Mouse (Mus musculus) kidney, embryonic 16.5 days (tissue): Measurements from ENCODE around the gene Prss57. TPM values are rescaled to one million over a fixed set of nuclear protein-coding genes. Genes with fewer than 3 reads are reported as not detected.
A peak's percentile ranks its signal among the peaks of the same experiment; 100 is the strongest.

Experiments used
- ATAC-seq: fragments of 200-750 bp; cut with Nextera tagmentation; 2 replicates; pipeline ENCODE4 v1.8.0; 2017; ENCODE audit warnings: moderate TSS enrichment; ENCODE audit not compliant: low FRiP score, low TSS enrichment
- H3K27ac ChIP-seq: fragments of 300-500 bp; sonication (generic); 2 replicates; pipeline ENCODE4 v1.5.1; 2014; ENCODE audit warnings: low read length
- H3K27me3 ChIP-seq: fragments of 300-500 bp; sonication (generic); 2 replicates; pipeline ENCODE4 v1.6.1; 2014; ENCODE audit warnings: low read length, control low read depth, mixed read lengths; ENCODE audit not compliant: insufficient read depth
- H3K36me3 ChIP-seq: fragments of 300-500 bp; sonication (generic); 2 replicates; pipeline ENCODE4 v1.6.1; 2014; ENCODE audit warnings: low read length, control low read depth, mixed read lengths; ENCODE audit not compliant: insufficient read depth
- H3K4me1 ChIP-seq: fragments of 300-500 bp; sonication (generic); 2 replicates; pipeline ENCODE4 v1.6.1; 2014; ENCODE audit warnings: low read length, control low read depth, mixed read lengths; ENCODE audit not compliant: insufficient read depth
- H3K4me2 ChIP-seq: fragments of 300-500 bp; sonication (generic); replicated peaks from 2 replicates; pipeline ENCODE4 v1.6.1; 2014; ENCODE audit warnings: low read depth, low read length
- H3K4me3 ChIP-seq: fragments of 300-500 bp; sonication (generic); 2 replicates; pipeline ENCODE4 v1.5.1; 2014; ENCODE audit warnings: mild to moderate bottlenecking, low read length
- H3K9ac ChIP-seq: fragments of 300-500 bp; sonication (generic); replicated peaks from 2 replicates; pipeline ENCODE4 v1.6.1; 2014; ENCODE audit warnings: low read length
- H3K9me3 ChIP-seq: fragments of 300-500 bp; sonication (generic); 2 replicates; pipeline ENCODE4 v1.6.1; 2016; ENCODE audit warnings: low read length, control low read depth
- WGBS: fragments of 180-500 bp; shearing (Covaris S2); extraction: QIAGEN DNeasy Blood & Tissue Kit; methylation state at CpG from one replicate; pipeline ENCODE4 v1.1.7; 2014; 5-methylcytosine and 5-hydroxymethylcytosine counted together
- polyA plus RNA-seq: library from polyadenylated mRNA; unstranded; fragments of >200 nt; fragmentation: Nextera tagmentation; extraction: Ambion mirVana; gene quantifications from 2 replicates; pipeline ENCODE4 v1.2.1, GENCODE M21; 2015

The Prss57 gene
- not detected in 2 replicates for polyA plus RNA-seq

DNA sequence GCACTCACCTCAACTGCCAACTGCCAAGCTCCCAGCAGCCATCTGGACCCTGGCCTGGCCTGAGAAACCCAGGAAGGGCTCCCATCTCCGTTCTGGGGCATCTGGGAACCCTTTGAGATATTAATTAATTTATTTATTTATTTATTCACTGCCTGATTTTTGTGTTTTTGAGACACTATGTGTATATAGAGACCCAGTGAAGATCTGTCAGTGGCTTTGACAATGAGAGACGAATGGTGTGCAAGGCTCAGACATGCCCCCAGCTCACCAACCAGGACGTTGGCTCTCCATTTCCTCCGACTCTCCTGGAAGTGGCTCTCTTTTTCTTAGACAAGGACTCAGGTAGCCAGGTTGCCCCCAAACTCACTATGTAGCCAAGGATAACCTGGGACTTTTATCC, at the start of gene Prss57:
Gene Prss57 (minus strand): TSS at position 101 of the 400 bp plus-strand sequence.
- 88% methylated on average over 4 of the region's 4 CpGs for WGBS
- H3K27me3 ChIP-seq: no peaks in the 10 kb centered on the region
- H3K36me3 ChIP-seq: no peaks in the 10 kb centered on the region
- no peak within 1 kb of the TSS for H3K4me2 ChIP-seq
- no peak for ATAC-seq
- H3K9ac ChIP-seq: no peak within 1 kb of the TSS
- no peak within 1 kb of the TSS for H3K4me3 ChIP-seq
- no peaks in the 10 kb centered on the region for H3K9me3 ChIP-seq
- peaks cover 18% of the 10 kb centered on the region for H3K4me1 ChIP-seq
- H3K27ac ChIP-seq: no peak within 1 kb of the TSS

DNA sequence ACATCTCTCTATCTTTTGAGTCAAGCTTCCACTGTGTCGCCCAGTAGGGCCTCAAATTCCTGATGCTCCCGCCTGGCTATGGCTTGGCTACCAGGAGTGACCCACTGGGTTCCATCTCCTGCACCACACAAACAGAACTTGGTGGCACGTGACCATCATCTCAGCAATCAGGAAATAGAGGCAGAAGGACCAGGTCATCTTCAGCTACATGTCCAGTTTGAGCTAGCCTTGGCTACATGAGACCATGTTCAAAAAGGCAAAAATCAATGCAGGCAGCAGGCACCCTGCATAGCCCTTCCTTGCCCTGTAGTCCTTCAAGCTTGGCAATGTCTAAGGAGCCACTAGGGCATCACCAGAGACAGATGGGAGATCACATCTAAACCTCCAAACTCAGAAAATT, 49.3 kb upstream of the Prss57 start:
- Histone ChIP-seq H3K9me3 (peaks cover 3% of the 10 kb centered on the region; the same call in 1 of the 2 replicates), H3K4me2 (peak overlapping the region; percentile 69), H3K4me1 (peaks cover 40% of the 10 kb centered on the region), H3K27ac (peak overlapping the region; percentile 93), H3K27me3 (no peaks in the 10 kb centered on the region), H3K36me3 (no peaks in the 10 kb centered on the region), H3K9ac (peak overlapping the region; percentile 65; the same call in 1 of the 2 replicates), H3K4me3 (peak overlapping the region; percentile 45; the same call in 1 of the 2 replicates)
- ATAC-seq: no peak
- WGBS: 94% methylated on average over 3 of the region's 3 CpGs

DNA sequence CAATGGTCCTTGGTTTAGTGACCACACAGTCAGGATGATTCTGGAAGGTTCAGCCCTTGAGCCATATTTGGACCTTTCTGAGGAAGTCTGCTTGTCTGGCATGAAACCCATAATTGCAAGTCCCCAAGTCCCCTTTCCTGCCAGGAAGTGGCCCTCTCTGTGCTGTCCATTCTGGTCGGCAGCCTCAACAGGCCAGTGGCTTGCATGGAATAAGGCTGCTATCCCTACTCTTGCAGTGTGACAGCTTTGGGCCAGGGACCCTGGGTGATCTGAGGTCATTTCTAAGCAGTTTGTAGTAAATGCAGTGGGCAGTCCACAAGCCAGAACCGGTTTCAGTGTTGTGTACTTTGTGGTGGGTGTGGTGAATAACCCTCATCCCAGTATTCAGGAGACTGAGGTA, 47.4 kb upstream of the Prss57 start:
- Histone ChIP-seq H3K36me3 (no peaks in the 10 kb centered on the region), H3K27me3 (no peaks in the 10 kb centered on the region), H3K4me1 (peaks cover 30% of the 10 kb centered on the region), H3K4me3 (no peak overlapping the region), H3K27ac (no peak overlapping the region), H3K4me2 (no peak overlapping the region), H3K9ac (no peak overlapping the region), H3K9me3 (peaks cover 3% of the 10 kb centered on the region; the same call in 1 of the 2 replicates)
- WGBS: 61% methylated on average over 2 of the region's 2 CpGs
- ATAC-seq: no peak

DNA sequence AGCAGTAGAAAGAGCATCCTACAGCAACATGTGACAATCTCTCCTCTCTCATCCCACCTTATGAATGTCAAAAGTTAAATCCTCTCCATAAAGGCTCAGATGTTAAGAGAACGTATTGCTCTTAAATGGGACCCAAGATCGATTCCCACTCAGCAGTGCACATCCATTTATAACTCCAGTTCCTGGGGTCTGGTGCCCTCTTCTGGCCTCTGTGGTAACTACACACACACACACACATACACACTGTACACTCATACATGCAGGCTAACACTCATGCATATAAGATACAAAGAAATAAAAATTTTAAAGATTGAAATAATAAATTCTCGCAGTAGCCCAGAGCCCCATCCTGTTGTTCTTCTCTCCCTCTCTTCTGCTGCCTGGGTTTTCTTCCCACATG, 46.2 kb upstream of the Prss57 start:
- ATAC-seq: no peak

DNA sequence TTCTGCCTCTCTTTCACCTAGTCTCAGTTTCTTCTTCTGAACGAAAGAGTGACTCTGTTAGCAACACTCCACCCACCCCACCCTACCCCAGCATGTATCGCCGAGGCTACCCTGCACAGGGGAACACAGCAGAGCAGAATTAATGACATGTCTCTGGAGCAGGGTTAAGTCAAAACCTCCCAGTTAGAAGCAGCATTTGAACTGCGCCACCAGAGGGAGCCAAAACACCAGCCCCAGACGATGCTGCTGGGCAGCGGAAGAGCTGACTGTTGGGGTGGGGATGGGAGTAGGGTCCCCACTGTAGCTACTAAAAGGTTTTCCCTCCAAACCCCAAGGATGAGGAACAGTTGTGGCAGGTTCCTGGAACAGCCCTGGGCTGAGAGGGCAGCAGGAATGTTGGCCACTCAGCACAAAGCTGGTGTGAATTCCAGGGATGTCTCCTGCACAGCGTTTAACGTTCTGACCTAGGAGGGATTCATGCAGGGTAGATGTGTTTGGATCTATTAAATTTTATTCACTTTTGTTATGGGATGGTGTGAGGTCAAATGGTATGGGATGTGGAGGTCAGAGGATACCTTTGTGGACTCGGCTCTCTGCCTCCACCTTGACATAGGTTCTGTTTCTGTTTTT, 44.1 kb upstream of the Prss57 start:
- ATAC-seq: peak; percentile 64
- H3K4me1 ChIP-seq: 0 out of 2 replicates have a peak, but pooled peaks cover 5% of the 10 kb centered on the region
- 18% methylated on average over 9 of the region's 9 CpGs for WGBS

More for the DNA sequence above, 46.2 kb upstream of the Prss57 start:
- Histone ChIP-seq H3K9ac (no peak overlapping the region), H3K27ac (no peak overlapping the region), H3K9me3 (peaks cover 3% of the 10 kb centered on the region; the same call in 1 of the 2 replicates), H3K4me3 (no peak overlapping the region), H3K36me3 (no peaks in the 10 kb centered on the region), H3K4me2 (no peak overlapping the region), H3K27me3 (no peaks in the 10 kb centered on the region), H3K4me1 (peaks cover 18% of the 10 kb centered on the region)
- WGBS: 96% methylated on average over 3 of the region's 3 CpGs

DNA sequence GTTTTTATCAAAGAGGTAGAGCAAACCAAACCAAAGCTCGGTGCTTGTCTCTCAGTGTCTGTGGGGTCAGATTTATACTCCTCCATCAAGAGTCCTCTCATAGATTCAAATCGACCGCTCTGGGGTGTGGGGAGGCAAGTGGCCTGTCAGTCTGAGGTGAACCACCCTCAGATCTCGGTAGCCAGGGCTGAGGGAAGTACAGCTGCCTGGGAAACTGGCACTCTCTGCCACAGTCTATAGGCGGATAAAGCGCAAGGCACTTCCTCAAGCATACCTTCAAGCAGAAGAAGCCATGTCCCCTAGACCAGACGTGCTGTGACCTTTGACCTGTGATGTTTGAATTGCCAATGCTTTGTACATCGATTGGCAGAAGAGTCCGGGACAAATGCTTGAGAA, 42.0 kb upstream of the Prss57 start:
- Histone ChIP-seq H3K9me3 (peaks cover 3% of the 10 kb centered on the region; the same call in 1 of the 2 replicates), H3K4me2 (no peak overlapping the region), H3K27ac (no peak overlapping the region), H3K27me3 (no peaks in the 10 kb centered on the region), H3K4me1 (0 out of 2 replicates have a peak, but pooled peaks cover 5% of the 10 kb centered on the region), H3K36me3 (no peaks in the 10 kb centered on the region), H3K9ac (no peak overlapping the region), H3K4me3 (no peak overlapping the region)
- WGBS: 76% methylated on average over 9 of the region's 9 CpGs
- ATAC-seq: no peak

More for the DNA sequence above, 44.1 kb upstream of the Prss57 start:
- H3K9me3 ChIP-seq: peaks cover 3% of the 10 kb centered on the region; the same call in 1 of the 2 replicates
- H3K4me3 ChIP-seq: no peak overlapping the region
- no peaks in the 10 kb centered on the region for H3K27me3 ChIP-seq
- H3K4me2 ChIP-seq: no peak overlapping the region
- H3K27ac ChIP-seq: no peak overlapping the region
- H3K9ac ChIP-seq: no peak overlapping the region; the same call in 1 of the 2 replicates
- no peaks in the 10 kb centered on the region for H3K36me3 ChIP-seq

DNA sequence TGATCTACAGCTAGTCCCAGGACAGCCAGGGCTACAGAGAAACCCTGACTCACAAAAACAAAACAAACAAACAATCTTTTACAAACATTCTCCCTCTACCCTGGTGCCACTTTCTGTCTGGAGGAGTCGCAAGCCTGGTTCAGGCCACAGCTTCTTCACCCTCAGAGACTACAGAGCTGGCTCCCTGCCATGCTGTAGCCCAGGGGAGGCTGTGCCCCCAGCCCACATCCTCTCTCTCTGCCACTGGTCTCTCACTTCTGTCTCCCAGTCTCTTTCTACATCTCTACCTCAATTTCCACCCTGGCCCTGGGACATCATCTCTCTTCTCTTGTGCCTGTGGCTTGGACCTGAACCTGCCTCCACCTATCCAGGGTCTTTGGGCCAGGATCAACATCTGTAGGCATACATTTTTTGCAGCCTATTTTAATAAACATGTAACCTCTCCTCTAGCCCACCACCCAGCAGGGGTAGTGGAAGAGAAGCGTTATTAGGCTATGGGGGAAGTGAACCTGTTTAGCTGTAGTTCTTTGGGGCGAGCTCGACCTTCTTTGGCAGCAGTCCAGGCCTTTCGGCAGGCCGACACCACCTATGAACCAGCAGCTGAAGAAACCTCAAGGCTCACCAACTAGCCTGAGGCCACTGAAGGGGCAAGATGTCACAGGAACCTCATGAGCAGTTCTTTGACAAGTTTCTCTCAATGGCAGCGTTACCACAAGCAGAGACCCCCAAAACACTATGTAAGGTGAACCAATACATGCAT, 41.4 kb upstream of the Prss57 start:
- 61% methylated on average over 7 of the region's 7 CpGs for WGBS
- no peaks in the 10 kb centered on the region for H3K27me3 ChIP-seq
- H3K9ac ChIP-seq: no peak overlapping the region
- 0 out of 2 replicates have a peak, but pooled peaks cover 5% of the 10 kb centered on the region for H3K4me1 ChIP-seq
- H3K27ac ChIP-seq: no peak overlapping the region
- no peak overlapping the region for H3K4me2 ChIP-seq
- H3K9me3 ChIP-seq: peaks cover 3% of the 10 kb centered on the region; the same call in 1 of the 2 replicates
- no peak overlapping the region for H3K4me3 ChIP-seq
- no peak for ATAC-seq
- H3K36me3 ChIP-seq: no peaks in the 10 kb centered on the region

DNA sequence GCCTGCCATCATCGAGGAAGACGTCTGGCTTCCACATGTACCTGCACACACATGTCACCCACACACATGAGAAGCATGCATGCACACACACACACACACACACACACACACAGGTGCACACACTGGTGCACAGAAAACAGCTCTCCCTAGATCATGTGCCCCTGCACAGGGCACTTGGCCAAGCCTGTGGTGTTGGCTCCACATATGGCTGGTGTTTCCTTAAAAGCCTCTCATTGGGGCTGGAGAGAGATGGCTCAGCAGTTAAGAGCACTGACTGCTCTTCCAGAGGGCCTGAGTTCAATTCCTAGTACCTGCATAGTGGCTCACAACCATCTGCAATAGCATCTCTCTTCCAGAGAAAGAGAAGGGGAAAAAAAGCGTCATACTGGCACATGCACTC, 40.8 kb upstream of the Prss57 start:
- Histone ChIP-seq H3K9ac (no peak overlapping the region), H3K36me3 (no peaks in the 10 kb centered on the region), H3K9me3 (no peaks in the 10 kb centered on the region), H3K4me1 (0 out of 2 replicates have a peak, but pooled peaks cover 5% of the 10 kb centered on the region), H3K4me2 (no peak overlapping the region), H3K4me3 (no peak overlapping the region), H3K27me3 (no peaks in the 10 kb centered on the region), H3K27ac (no peak overlapping the region)
- no peak for ATAC-seq
- WGBS: 86% methylated on average over 3 of the region's 3 CpGs

DNA sequence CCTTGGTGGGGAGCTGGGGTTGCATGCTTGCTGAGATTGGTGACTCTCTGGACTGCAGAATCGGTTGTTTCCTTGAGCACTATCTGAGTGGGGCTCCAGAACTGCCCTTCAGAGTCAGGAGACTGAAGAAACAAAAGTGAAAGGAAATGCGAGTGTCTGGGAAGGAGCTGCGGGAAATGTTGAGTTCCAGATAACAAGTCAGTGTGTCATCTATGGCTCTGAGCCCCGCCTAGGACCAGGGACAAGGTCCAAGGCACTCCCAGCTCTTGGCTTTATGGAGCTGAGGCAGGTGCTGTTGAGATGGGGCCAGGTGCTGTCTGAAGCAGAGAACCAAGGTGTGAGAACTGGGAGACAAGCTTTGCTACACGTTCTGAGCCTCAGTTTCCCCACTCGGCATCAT, 33.7 kb upstream of the Prss57 start:
- Histone ChIP-seq H3K36me3 (peaks cover 14% of the 10 kb centered on the region), H3K27me3 (no peaks in the 10 kb centered on the region), H3K4me1 (peaks cover 38% of the 10 kb centered on the region), H3K4me2 (no peak overlapping the region), H3K9me3 (no peaks in the 10 kb centered on the region), H3K4me3 (no peak overlapping the region), H3K27ac (no peak overlapping the region), H3K9ac (no peak overlapping the region; the same call in 1 of the 2 replicates)
- 64% methylated on average over 6 of the region's 6 CpGs for WGBS
- ATAC-seq: no peak
